Mouse (Mus musculus): ENCODE data around the gene Ceacam14. TPM values are rescaled to one million over a fixed set of nuclear protein-coding genes. Genes with fewer than 3 reads are reported as not detected.

Ceacam14 gene
- not detected in 2 replicates for total RNA-seq (2014; rRNA removed)
- not detected in 2 replicates for polyA plus RNA-seq (2015; fragmentation: Nextera tagmentation; extraction: Ambion mirVana)

DNA sequence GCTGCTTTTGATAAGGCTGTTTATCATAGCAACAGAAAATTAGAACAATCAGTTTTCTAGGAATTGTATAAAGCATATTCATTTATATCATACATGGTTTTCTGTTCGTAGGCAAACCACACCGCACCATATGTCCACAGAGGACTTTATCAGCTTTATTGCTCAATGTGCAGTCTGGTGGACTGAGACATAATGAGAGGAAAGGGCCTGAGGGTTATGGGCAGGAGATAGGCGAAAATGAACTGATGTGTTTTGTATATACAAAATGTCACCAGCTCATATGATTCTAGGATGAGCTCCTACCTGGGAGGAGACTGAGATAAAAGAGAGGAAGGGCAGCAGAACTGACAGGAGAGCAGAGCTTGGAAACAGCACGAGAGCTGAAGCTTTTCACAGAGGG lies at the start of gene Ceacam14:
Gene Ceacam14 (plus strand): TSS at position 301 of the 400 bp plus-strand sequence.
- Histone ChIP-seq H3K4me3 (ENCODE audit: low read depth, low read length) (no peak within 1 kb of the TSS), H3K4me1 (ENCODE audit: insufficient read depth) (no peaks in the 10 kb centered on the region)
- TF ChIP-seq CTCF (IDR thresholded peaks at IDR 0.05; ENCODE audit: low read depth), result no peak

More for the DNA sequence above, at the start of gene Ceacam14:
- no peak for DNase-seq
- WGBS, result 72% methylated on average over 4 of the region's 4 CpGs
- no peaks in the 10 kb centered on the region for H3K36me3 ChIP-seq (ENCODE audit: insufficient read depth)
- H3K27ac ChIP-seq (ENCODE audit: low read depth, low read length), result no peak within 1 kb of the TSS
- no peak within 1 kb of the TSS for H3K4me2 ChIP-seq (ENCODE audit: low read depth)
- H3K9ac ChIP-seq, result no peak within 1 kb of the TSS
- no peak for ATAC-seq
- peaks cover 42% of the 10 kb centered on the region; the same call in 1 of the 2 replicates for H3K9me3 ChIP-seq (ENCODE audit: low read length)
- H3K27me3 ChIP-seq (ENCODE audit: insufficient read depth, low read length), result no peaks in the 10 kb centered on the region

Other genes starting within 250 kb of the Ceacam14 start
- not detected in 2 replicates for gene Ceacam5, start 99.4 kb upstream of the Ceacam14 start, total RNA-seq (2014; rRNA removed)
- not detected in 2 replicates for gene Ceacam5, start 99.4 kb upstream of the Ceacam14 start, polyA plus RNA-seq (2015; fragmentation: Nextera tagmentation; extraction: Ambion mirVana)
- not detected in 2 replicates for gene Gm5155, start 59.1 kb downstream of the Ceacam14 start, total RNA-seq (2014; rRNA removed)
- gene Gm5155, start 59.1 kb downstream of the Ceacam14 start, polyA plus RNA-seq (2015; fragmentation: Nextera tagmentation; extraction: Ambion mirVana), result not detected in 2 replicates
- not detected in 2 replicates for gene Ceacam11, start 159.5 kb downstream of the Ceacam14 start, total RNA-seq (2014; rRNA removed)
- gene Ceacam11, start 159.5 kb downstream of the Ceacam14 start, polyA plus RNA-seq (2015; fragmentation: Nextera tagmentation; extraction: Ambion mirVana), result not detected in 2 replicates
- gene Ceacam13, start 197.3 kb downstream of the Ceacam14 start, total RNA-seq (2014; rRNA removed), result not detected in 2 replicates
- gene Ceacam13, start 197.3 kb downstream of the Ceacam14 start, polyA plus RNA-seq (2015; fragmentation: Nextera tagmentation; extraction: Ambion mirVana), result not detected in 2 replicates